Mouse (Mus musculus): ENCODE measurements at regions not wholly inside any gene's neighbourhood (a gene's known extent, or its start where the extent isn't known, plus 50 kb on each side); places are given as distances from the start of the nearest gene placed in this dataset.

GRCm38 (mm10) chr10:68344991-68345720 lies 66.6 kb upstream of the Arid5b start:
- ATAC-seq (ENCODE audit: extremely low read depth, insufficient number of reproducible peaks, low FRiP score, poor library complexity, severe bottlenecking): no peak

- no peak for ATAC-seq (ENCODE audit: extremely low read depth, insufficient number of reproducible peaks, low FRiP score, poor library complexity, severe bottlenecking)
These were observed 65.7 kb upstream of the Arid5b start for GRCm38 (mm10) chr10:68344211-68344610.

- no peak for ATAC-seq (ENCODE audit: extremely low read depth, insufficient number of reproducible peaks, low FRiP score, poor library complexity, severe bottlenecking)
These were observed 55.5 kb upstream of the Arid5b start for GRCm38 (mm10) chr10:68334054-68334453.
